Mouse (Mus musculus): Measurements from ENCODE around the gene Olfr1200. TPM values are rescaled to one million over a fixed set of nuclear protein-coding genes. Genes with fewer than 3 reads are reported as not detected.

Olfr1200 gene
- polyA plus RNA-seq (2016; fragmentation: Nextera tagmentation; extraction: Ambion mirVana): not detected in 2 replicates

DNA sequence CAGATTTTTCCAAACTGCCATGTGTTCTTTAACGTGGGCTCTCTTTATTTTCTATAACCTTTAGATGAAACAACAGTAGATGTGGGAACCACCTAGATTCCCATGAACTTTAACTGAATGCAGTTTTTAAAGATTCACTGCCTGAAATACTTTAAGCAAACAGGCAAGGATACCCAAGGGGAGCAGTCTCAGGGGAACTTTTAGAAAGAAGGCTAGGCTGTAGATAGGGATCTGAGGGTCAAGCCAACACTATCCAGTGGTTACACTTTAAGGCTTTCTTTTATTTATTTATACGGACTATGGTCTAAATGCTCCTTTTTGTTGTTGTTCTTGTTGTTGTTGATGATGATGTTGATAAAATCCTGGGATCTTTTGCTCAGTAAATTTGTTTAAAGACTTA is at the start of gene Olfr1200:
Gene Olfr1200 (minus strand): TSS at position 101 of the 400 bp plus-strand sequence.
- ATAC-seq (ENCODE audit: low FRiP score): no peak
- no peak within 1 kb of the TSS for H3K9ac ChIP-seq
- no peak within 1 kb of the TSS for H3K27ac ChIP-seq
- 76% methylated on average over 2 of the region's 2 CpGs for WGBS
- H3K4me1 ChIP-seq: no peaks in the 10 kb centered on the region
- no peaks in the 10 kb centered on the region for H3K36me3 ChIP-seq (replicated peaks)
- no peaks in the 10 kb centered on the region for H3K27me3 ChIP-seq
- no peak within 1 kb of the TSS for H3K4me2 ChIP-seq
- no peak within 1 kb of the TSS for H3K4me3 ChIP-seq (replicated peaks)
- H3K9me3 ChIP-seq: no peaks in the 10 kb centered on the region

DNA sequence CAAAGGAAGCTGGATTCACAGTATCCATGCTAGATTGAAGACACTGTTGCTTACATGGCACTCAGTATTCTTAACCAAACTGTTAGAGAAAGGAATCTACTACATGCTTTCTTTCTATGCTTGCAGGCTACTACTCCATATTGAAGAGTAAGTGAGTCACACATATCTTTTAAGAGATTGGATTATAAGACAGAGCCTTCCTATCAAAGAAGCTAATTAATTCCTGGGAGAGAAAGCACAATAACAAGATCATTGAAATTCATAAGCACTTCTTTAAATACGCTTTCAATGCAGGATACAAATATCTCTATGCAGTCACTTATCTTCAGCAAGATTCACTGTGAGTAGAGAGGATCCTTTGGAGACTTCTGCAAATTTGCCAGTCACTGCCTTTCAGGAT is 43.9 kb upstream of the Olfr1200 start, which contains the start of gene Olfr1202:
Gene Olfr1202 (plus strand): TSS at position 301 of the 400 bp plus-strand sequence.
- WGBS: 81% methylated on average over 1 of the region's 1 CpGs
- H3K9me3 ChIP-seq: no peaks in the 10 kb centered on the region
- no peaks in the 10 kb centered on the region for H3K27me3 ChIP-seq
- H3K27ac ChIP-seq: no peak within 1 kb of the TSS
- H3K4me1 ChIP-seq: no peaks in the 10 kb centered on the region
- no peak within 1 kb of the TSS for H3K9ac ChIP-seq
- no peaks in the 10 kb centered on the region for H3K36me3 ChIP-seq (replicated peaks)
- no peak for ATAC-seq (ENCODE audit: low FRiP score)
- no peak within 1 kb of the TSS for H3K4me2 ChIP-seq
- no peak within 1 kb of the TSS for H3K4me3 ChIP-seq (replicated peaks)

DNA sequence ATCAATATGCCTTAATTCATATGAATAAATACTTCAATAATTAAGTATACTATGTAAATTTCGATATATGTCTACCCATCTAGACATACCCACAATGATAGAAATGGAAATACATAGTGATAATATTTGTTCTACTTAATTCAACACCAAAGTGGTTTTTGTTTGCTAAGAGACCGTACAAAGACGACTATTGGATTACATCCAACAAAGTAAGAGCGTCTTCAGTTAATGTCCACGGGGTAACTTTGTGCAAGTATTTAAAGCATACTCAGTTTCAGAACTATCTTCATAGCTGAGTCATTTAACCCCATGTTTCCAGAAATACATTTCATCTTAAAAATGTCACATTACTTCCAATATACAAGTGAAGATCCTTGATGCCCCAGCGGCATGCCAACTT is 22.4 kb upstream of the Olfr1200 start, which contains the start of gene Olfr1201:
Gene Olfr1201 (plus strand): TSS at position 301 of the 400 bp plus-strand sequence.
- Histone ChIP-seq H3K4me3 (replicated peaks) (no peak within 1 kb of the TSS), H3K4me1 (no peaks in the 10 kb centered on the region), H3K4me2 (no peak within 1 kb of the TSS), H3K27ac (no peak within 1 kb of the TSS), H3K9ac (no peak within 1 kb of the TSS), H3K36me3 (replicated peaks) (no peaks in the 10 kb centered on the region), H3K27me3 (no peaks in the 10 kb centered on the region), H3K9me3 (no peaks in the 10 kb centered on the region)
- WGBS: 89% methylated on average over 6 of the region's 6 CpGs
- no peak for ATAC-seq (ENCODE audit: low FRiP score)

DNA sequence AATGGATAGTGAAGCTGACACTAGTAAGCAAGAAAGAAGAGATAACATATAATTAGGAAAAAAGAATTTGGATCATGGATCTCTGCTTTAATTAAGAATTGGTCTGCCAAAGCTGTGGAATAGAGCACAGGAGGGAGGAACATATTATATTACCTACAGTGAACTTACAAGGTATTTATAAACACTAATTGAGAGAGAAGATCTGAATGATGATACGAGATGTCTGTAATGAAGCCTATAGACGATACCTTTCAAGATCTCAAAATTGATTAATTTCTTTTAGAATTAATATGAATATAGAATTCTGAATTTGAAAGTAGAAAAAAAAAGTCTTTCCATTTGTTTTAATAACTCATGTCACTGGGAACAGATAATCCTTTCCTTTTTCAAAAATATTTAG is 9.9 kb downstream of the Olfr1200 start, which contains the start of gene Olfr1199:
Gene Olfr1199 (minus strand): TSS at position 101 of the 400 bp plus-strand sequence.
- ATAC-seq (ENCODE audit: low FRiP score): no peak
- no peaks in the 10 kb centered on the region for H3K9me3 ChIP-seq
- H3K36me3 ChIP-seq (replicated peaks): no peaks in the 10 kb centered on the region
- no peak within 1 kb of the TSS for H3K4me3 ChIP-seq (replicated peaks)
- H3K4me1 ChIP-seq: no peaks in the 10 kb centered on the region
- 84% methylated on average over 2 of the region's 2 CpGs for WGBS
- no peaks in the 10 kb centered on the region for H3K27me3 ChIP-seq
- H3K9ac ChIP-seq: no peak within 1 kb of the TSS
- no peak within 1 kb of the TSS for H3K4me2 ChIP-seq
- H3K27ac ChIP-seq: no peak within 1 kb of the TSS

DNA sequence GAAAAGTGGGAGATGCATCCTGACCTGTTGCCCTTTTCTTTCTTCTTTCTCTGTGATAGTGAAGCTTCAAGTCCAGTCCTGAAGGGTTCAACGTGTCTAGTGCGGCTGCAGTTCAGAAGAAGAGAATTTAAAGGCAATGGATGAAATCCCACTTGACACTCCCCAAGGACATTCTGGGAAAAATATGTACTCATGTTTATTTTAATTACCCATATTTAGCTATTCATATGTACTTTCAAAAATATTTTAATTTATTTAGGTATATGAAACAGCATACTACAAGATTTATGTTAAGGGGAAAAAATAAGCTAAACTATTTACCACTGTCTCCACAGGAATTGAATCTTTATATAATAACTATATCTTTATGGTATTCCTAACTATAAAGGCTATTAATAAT is 19.0 kb downstream of the Olfr1200 start, which contains the start of gene Olfr1198:
Gene Olfr1198 (minus strand): TSS at position 101 of the 400 bp plus-strand sequence.
- no peak within 1 kb of the TSS for H3K27ac ChIP-seq
- H3K9me3 ChIP-seq: no peaks in the 10 kb centered on the region
- no peaks in the 10 kb centered on the region for H3K36me3 ChIP-seq (replicated peaks)
- no peaks in the 10 kb centered on the region for H3K27me3 ChIP-seq
- no peak within 1 kb of the TSS for H3K4me2 ChIP-seq
- 94% methylated on average over 2 of the region's 2 CpGs for WGBS
- no peak within 1 kb of the TSS for H3K9ac ChIP-seq
- no peaks in the 10 kb centered on the region for H3K4me1 ChIP-seq
- no peak for ATAC-seq (ENCODE audit: low FRiP score)
- no peak within 1 kb of the TSS for H3K4me3 ChIP-seq (replicated peaks)

DNA sequence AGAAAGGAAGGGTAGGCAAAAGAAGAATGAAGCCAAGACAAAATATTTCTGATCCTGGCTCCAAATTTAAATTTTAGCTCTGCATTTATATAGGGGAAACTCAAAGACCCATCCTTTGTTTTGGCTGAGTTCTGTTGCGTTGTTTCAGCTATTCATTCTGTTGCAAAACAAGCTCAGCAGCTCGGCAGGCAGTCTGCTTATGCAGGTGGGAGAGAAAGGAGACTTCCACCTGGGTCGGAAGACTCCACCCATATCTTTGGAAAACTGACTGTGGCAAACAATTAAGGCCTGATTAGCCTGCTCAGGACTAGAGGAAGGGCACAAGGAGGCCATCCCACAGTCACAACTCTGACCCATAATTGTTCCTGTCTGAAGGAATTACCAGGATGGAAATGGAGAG is 26.9 kb downstream of the Olfr1200 start:
- no peaks in the 10 kb centered on the region for H3K4me1 ChIP-seq
- no peaks in the 10 kb centered on the region for H3K27me3 ChIP-seq
- H3K36me3 ChIP-seq (replicated peaks): no peaks in the 10 kb centered on the region
- 61% methylated on average over 3 of the region's 3 CpGs for WGBS
- no peaks in the 10 kb centered on the region for H3K9me3 ChIP-seq
- ATAC-seq (ENCODE audit: low FRiP score): no peak
- no peak overlapping the region for H3K4me3 ChIP-seq (replicated peaks)
- no peak overlapping the region for H3K4me2 ChIP-seq
- no peak overlapping the region for H3K27ac ChIP-seq
- no peak overlapping the region for H3K9ac ChIP-seq

DNA sequence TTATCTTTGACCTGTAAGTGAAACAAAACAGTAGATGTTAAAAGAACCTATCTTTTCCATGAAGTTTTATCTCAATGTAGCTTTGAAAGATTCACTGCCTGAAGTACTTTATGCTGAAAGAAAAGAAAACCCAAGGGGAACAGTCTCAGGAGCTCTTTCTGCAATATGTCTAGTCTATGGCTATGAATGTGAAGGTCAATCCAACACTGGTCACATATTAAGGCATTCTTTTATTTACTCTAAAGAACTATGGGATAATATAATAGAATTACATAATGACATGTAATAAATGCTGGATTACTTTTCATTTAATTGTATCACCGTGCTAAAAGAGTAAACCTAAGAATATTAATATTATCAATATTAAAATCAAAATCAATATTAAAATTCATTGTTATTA is 38.0 kb downstream of the Olfr1200 start, which contains the start of gene Olfr1197:
Gene Olfr1197 (minus strand): TSS at position 101 of the 400 bp plus-strand sequence.
- no peak within 1 kb of the TSS for H3K4me2 ChIP-seq

More for the DNA sequence above, 38.0 kb downstream of the Olfr1200 start, which contains the start of gene Olfr1197:
- 73% methylated on average over 1 of the region's 1 CpGs for WGBS
- Histone ChIP-seq H3K36me3 (replicated peaks) (no peaks in the 10 kb centered on the region), H3K9me3 (no peaks in the 10 kb centered on the region), H3K9ac (no peak within 1 kb of the TSS), H3K27me3 (no peaks in the 10 kb centered on the region), H3K4me1 (no peaks in the 10 kb centered on the region), H3K27ac (no peak within 1 kb of the TSS), H3K4me3 (replicated peaks) (no peak within 1 kb of the TSS)
- ATAC-seq (ENCODE audit: low FRiP score): no peak

Other genes starting within 250 kb of the Olfr1200 start
- gene Olfr1188, start 213.6 kb downstream of the Olfr1200 start, polyA plus RNA-seq (2016; fragmentation: Nextera tagmentation; extraction: Ambion mirVana): not detected in 2 replicates
- gene Olfr1189, start 184.0 kb downstream of the Olfr1200 start, polyA plus RNA-seq (2016; fragmentation: Nextera tagmentation; extraction: Ambion mirVana): not detected in 2 replicates
- not detected in 2 replicates for gene Olfr1191-ps1, start 129.9 kb downstream of the Olfr1200 start, polyA plus RNA-seq (2016; fragmentation: Nextera tagmentation; extraction: Ambion mirVana)
- gene Olfr1192-ps1, start 122.0 kb downstream of the Olfr1200 start, polyA plus RNA-seq (2016; fragmentation: Nextera tagmentation; extraction: Ambion mirVana): not detected in 2 replicates
- gene Olfr1193, start 94.9 kb downstream of the Olfr1200 start, polyA plus RNA-seq (2016; fragmentation: Nextera tagmentation; extraction: Ambion mirVana): not detected in 2 replicates
- not detected in 2 replicates for gene Olfr1195, start 81.3 kb downstream of the Olfr1200 start, polyA plus RNA-seq (2016; fragmentation: Nextera tagmentation; extraction: Ambion mirVana)
- gene Olfr1196, start 65.9 kb downstream of the Olfr1200 start, polyA plus RNA-seq (2016; fragmentation: Nextera tagmentation; extraction: Ambion mirVana): not detected in 2 replicates
- gene Olfr1197, start 38.1 kb downstream of the Olfr1200 start, polyA plus RNA-seq (2016; fragmentation: Nextera tagmentation; extraction: Ambion mirVana): not detected in 2 replicates
- not detected in 2 replicates for gene Olfr1198, start 19.1 kb downstream of the Olfr1200 start, polyA plus RNA-seq (2016; fragmentation: Nextera tagmentation; extraction: Ambion mirVana)
- gene Olfr1199, start 10.0 kb downstream of the Olfr1200 start, polyA plus RNA-seq (2016; fragmentation: Nextera tagmentation; extraction: Ambion mirVana): not detected in 2 replicates
- not detected in 2 replicates for gene Olfr1201, start 22.5 kb upstream of the Olfr1200 start, polyA plus RNA-seq (2016; fragmentation: Nextera tagmentation; extraction: Ambion mirVana)
- not detected in 2 replicates for gene Olfr1202, start 44.0 kb upstream of the Olfr1200 start, polyA plus RNA-seq (2016; fragmentation: Nextera tagmentation; extraction: Ambion mirVana)
- gene Olfr1205, start 59.2 kb upstream of the Olfr1200 start, polyA plus RNA-seq (2016; fragmentation: Nextera tagmentation; extraction: Ambion mirVana): not detected in 2 replicates
- not detected in 2 replicates for gene Olfr1204, start 78.8 kb upstream of the Olfr1200 start, polyA plus RNA-seq (2016; fragmentation: Nextera tagmentation; extraction: Ambion mirVana)
- not detected in 2 replicates for gene Olfr1206, start 92.7 kb upstream of the Olfr1200 start, polyA plus RNA-seq (2016; fragmentation: Nextera tagmentation; extraction: Ambion mirVana)
- gene Olfr1208, start 131.8 kb upstream of the Olfr1200 start, polyA plus RNA-seq (2016; fragmentation: Nextera tagmentation; extraction: Ambion mirVana): not detected in 2 replicates
- not detected in 2 replicates for gene Olfr1209, start 144.7 kb upstream of the Olfr1200 start, polyA plus RNA-seq (2016; fragmentation: Nextera tagmentation; extraction: Ambion mirVana)
- not detected in 2 replicates for gene Olfr1211, start 167.6 kb upstream of the Olfr1200 start, polyA plus RNA-seq (2016; fragmentation: Nextera tagmentation; extraction: Ambion mirVana)
- not detected in 2 replicates for gene Olfr1212, start 183.5 kb upstream of the Olfr1200 start, polyA plus RNA-seq (2016; fragmentation: Nextera tagmentation; extraction: Ambion mirVana)
- gene Gm13762, start 209.8 kb upstream of the Olfr1200 start, polyA plus RNA-seq (2016; fragmentation: Nextera tagmentation; extraction: Ambion mirVana): not detected in 2 replicates
- gene Olfr1214, start 222.2 kb upstream of the Olfr1200 start, polyA plus RNA-seq (2016; fragmentation: Nextera tagmentation; extraction: Ambion mirVana): not detected in 2 replicates
- not detected in 2 replicates for gene Olfr1215, start 236.5 kb upstream of the Olfr1200 start, polyA plus RNA-seq (2016; fragmentation: Nextera tagmentation; extraction: Ambion mirVana)
- gene Olfr1216, start 247.9 kb upstream of the Olfr1200 start, polyA plus RNA-seq (2016; fragmentation: Nextera tagmentation; extraction: Ambion mirVana): not detected in 2 replicates

All from forebrain, embryonic 12.5 days (tissue).